Mouse (Mus musculus) 3T3-L1 (cell line): ENCODE measurements around the gene Rps6ka2.
"Not testable (repeated sequence)": the region's sequence is repeated elsewhere in the genome, so short reads cannot be mapped to it uniquely, and the experiment has no call there.

Experiments
- DNase-seq: peaks from one replicate; pipeline ENCODE4 v3.0.0-alpha.2; 2015; ENCODE audit warnings: low read depth, low spot score

The Rps6ka2 gene

GRCm38 (mm10) chr17:7170304-7171295, 685 bp downstream of the Rps6ka2 start:
- DNase-seq: peak; percentile 64

- DNase-seq: peak; percentile 8
Observed at GRCm38 (mm10) chr17:7173331-7174028, 3.6 kb downstream of the Rps6ka2 start.

GRCm38 (mm10) chr17:7175293-7175692, 5.4 kb downstream of the Rps6ka2 start:
- DNase-seq: no peak

GRCm38 (mm10) chr17:7176394-7176793, 6.5 kb downstream of the Rps6ka2 start:
- DNase-seq: no peak

- DNase-seq: peak; percentile 55
Observed at GRCm38 (mm10) chr17:7178196-7178595, 8.3 kb downstream of the Rps6ka2 start.

- no peak for DNase-seq
Observed at GRCm38 (mm10) chr17:7182187-7182586, 12.3 kb downstream of the Rps6ka2 start.

GRCm38 (mm10) chr17:7187037-7187436, 17.1 kb downstream of the Rps6ka2 start:
- DNase-seq: not testable (repeated sequence)

GRCm38 (mm10) chr17:7189425-7189824, 19.5 kb downstream of the Rps6ka2 start:
- DNase-seq: no peak

- DNase-seq: no peak
Observed at GRCm38 (mm10) chr17:7189975-7190374, 20.1 kb downstream of the Rps6ka2 start.

- no peak for DNase-seq
Observed at GRCm38 (mm10) chr17:7194140-7194840, 24.4 kb downstream of the Rps6ka2 start.

- DNase-seq: no peak
Observed at GRCm38 (mm10) chr17:7197121-7197925, 27.4 kb downstream of the Rps6ka2 start.

- peak; percentile 60 for DNase-seq
Observed at GRCm38 (mm10) chr17:7204771-7205406, 35.0 kb downstream of the Rps6ka2 start.

GRCm38 (mm10) chr17:7206434-7207145, 36.7 kb downstream of the Rps6ka2 start:
- no peak for DNase-seq

GRCm38 (mm10) chr17:7210648-7211047, 40.7 kb downstream of the Rps6ka2 start:
- no peak for DNase-seq

GRCm38 (mm10) chr17:7211893-7212292, 42.0 kb downstream of the Rps6ka2 start:
- no peak for DNase-seq

- no peak for DNase-seq
Observed at GRCm38 (mm10) chr17:7213214-7213613, 43.3 kb downstream of the Rps6ka2 start.

- no peak for DNase-seq
Observed at GRCm38 (mm10) chr17:7214061-7214460, 44.1 kb downstream of the Rps6ka2 start.

GRCm38 (mm10) chr17:7217791-7218329, 47.9 kb downstream of the Rps6ka2 start:
- DNase-seq: no peak

- DNase-seq: no peak
Observed at GRCm38 (mm10) chr17:7218396-7218795, 48.5 kb downstream of the Rps6ka2 start.
